Mouse (Mus musculus): ENCODE results near the gene Mnt. TPM values are rescaled to one million over a fixed set of nuclear protein-coding genes. Genes with fewer than 3 reads are reported as not detected.
A peak's percentile ranks its signal among the peaks of the same experiment; 100 is the strongest.
"Not testable (repeated sequence)": the region's sequence is repeated elsewhere in the genome, so short reads cannot be mapped to it uniquely, and the experiment has no call there.

Mnt gene
- polyA plus RNA-seq (2015; fragmentation: Nextera tagmentation; extraction: Ambion mirVana) = 3.0 and 3.3 TPM in 2 replicates

DNA sequence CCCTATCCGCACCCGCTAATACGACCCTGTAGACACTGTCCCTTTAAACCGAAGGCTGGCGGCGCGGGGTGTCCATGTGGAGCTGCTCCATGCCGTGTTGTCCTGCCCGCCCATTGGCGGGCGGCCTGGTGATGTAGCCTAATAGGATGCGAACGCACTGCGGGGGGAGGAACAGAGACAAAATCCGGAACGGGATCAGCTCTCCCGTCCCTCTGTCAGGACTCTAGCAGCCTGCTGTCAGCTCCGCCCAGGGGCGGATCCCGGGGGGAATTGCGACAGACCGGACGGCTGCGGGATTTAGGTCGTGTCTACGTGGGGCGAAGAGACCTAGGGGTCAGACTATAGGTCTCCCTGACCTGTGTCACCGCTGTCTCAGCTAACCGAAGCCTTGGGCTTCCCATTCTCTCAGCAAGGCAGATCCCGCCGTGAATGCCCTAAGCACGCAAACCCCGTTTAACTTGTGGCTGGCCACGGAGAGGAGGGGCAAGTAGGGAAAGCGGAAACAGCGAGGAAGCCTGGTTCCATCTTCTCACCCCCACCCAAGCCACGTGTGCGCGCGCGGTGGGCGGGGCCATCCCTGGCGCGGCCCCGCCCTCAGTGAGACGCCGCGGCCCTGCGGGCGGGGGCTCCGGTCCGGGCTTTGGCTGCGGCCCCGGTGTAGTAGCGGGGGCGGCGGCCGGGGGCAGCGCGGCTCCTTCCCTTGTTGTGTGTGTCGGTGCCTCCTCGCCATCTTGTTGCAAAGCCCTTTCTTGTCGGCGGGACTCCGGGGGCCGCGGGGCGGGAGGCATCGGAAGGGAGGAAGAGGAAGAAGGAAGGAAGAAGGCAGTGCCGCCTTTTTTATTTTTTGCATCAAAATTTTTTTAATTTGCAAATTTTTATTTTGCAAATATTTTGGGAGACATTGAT, at the start of gene Mnt:
Gene Mnt, plus strand, starts transcription at position 665 of the 906 bp plus-strand sequence.
- Histone ChIP-seq H3K9ac (ENCODE audit: low read length) (peak within 1 kb of the TSS; percentile 87), H3K9me3 (replicated peaks; ENCODE audit: control insufficient read depth, low read length) (no peaks in the 10 kb centered on the region), H3K4me1 (ENCODE audit: control insufficient read depth, insufficient read depth, low read length) (peaks cover 36% of the 10 kb centered on the region), H3K36me3 (ENCODE audit: control insufficient read depth, insufficient read depth) (no peaks in the 10 kb centered on the region), H3K4me3 (ENCODE audit: low read length) (peak within 1 kb of the TSS; percentile 88), H3K27ac (ENCODE audit: low read length) (peak within 1 kb of the TSS; percentile 99), H3K4me2 (ENCODE audit: low read depth, low read length) (peak within 1 kb of the TSS; percentile 96), H3K27me3 (ENCODE audit: control insufficient read depth, insufficient read depth, low read length) (no peaks in the 10 kb centered on the region)
- under 1% methylated on average over 70 of the region's 70 CpGs for WGBS
- ATAC-seq (replicated peaks; ENCODE audit: extremely low read depth, insufficient read depth, low FRiP score) = peak; percentile 75

DNA sequence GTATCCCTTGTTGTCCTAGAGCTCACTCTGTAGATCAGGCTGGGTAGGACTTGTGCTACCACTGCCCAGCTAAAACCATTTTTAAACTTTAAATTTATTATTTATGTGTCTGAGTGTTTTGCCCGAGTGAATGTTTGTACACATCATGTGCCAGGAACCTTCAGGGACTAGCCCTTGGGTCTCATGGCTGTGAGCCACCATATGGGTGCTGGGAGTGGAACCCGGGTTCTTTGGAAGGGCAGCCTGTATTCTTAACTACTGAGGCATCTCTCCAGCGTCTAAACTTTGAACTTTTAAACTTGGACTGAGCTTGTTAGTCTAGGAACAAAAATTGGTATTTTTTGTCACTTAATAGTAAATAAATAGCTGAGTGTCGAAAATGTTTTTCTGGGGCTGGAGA, 37.8 kb upstream of the Mnt start:
- Histone ChIP-seq H3K4me3 (ENCODE audit: low read length) (no peak overlapping the region), H3K4me1 (ENCODE audit: control insufficient read depth, insufficient read depth, low read length) (no peaks in the 10 kb centered on the region), H3K9ac (ENCODE audit: low read length) (no peak overlapping the region), H3K36me3 (ENCODE audit: control insufficient read depth, insufficient read depth) (peaks cover 56% of the 10 kb centered on the region), H3K27me3 (ENCODE audit: control insufficient read depth, insufficient read depth, low read length) (no peaks in the 10 kb centered on the region), H3K4me2 (ENCODE audit: low read depth, low read length) (no peak overlapping the region), H3K27ac (ENCODE audit: low read length) (no peak overlapping the region), H3K9me3 (replicated peaks; ENCODE audit: control insufficient read depth, low read length) (no peaks in the 10 kb centered on the region)
- ATAC-seq (replicated peaks; ENCODE audit: extremely low read depth, insufficient read depth, low FRiP score) = no peak
- WGBS = 93% methylated on average over 4 of the region's 4 CpGs

GRCm38 (mm10) chr11:74800658-74801057, 30.1 kb upstream of the Mnt start:
- Histone ChIP-seq H3K4me2 (ENCODE audit: low read depth, low read length) (no peak overlapping the region), H3K27ac (ENCODE audit: low read length) (no peak overlapping the region), H3K9ac (ENCODE audit: low read length) (no peak overlapping the region), H3K4me3 (ENCODE audit: low read length) (no peak overlapping the region), H3K9me3 (replicated peaks; ENCODE audit: control insufficient read depth, low read length) (no peaks in the 10 kb centered on the region), H3K4me1 (ENCODE audit: control insufficient read depth, insufficient read depth, low read length) (no peaks in the 10 kb centered on the region), H3K27me3 (ENCODE audit: control insufficient read depth, insufficient read depth, low read length) (no peaks in the 10 kb centered on the region), H3K36me3 (ENCODE audit: control insufficient read depth, insufficient read depth) (peaks cover 32% of the 10 kb centered on the region)
- no peak for ATAC-seq (replicated peaks; ENCODE audit: extremely low read depth, insufficient read depth, low FRiP score)
- 85% methylated on average over 4 of the region's 4 CpGs for WGBS

- ATAC-seq (replicated peaks; ENCODE audit: extremely low read depth, insufficient read depth, low FRiP score) = no peak
- H3K4me3 ChIP-seq (ENCODE audit: low read length) = no peak overlapping the region
- no peaks in the 10 kb centered on the region for H3K27me3 ChIP-seq (ENCODE audit: control insufficient read depth, insufficient read depth, low read length)
- H3K4me2 ChIP-seq (ENCODE audit: low read depth, low read length) = no peak overlapping the region
- WGBS = 87% methylated on average over 3 of the region's 3 CpGs
- H3K4me1 ChIP-seq (ENCODE audit: control insufficient read depth, insufficient read depth, low read length) = no peaks in the 10 kb centered on the region
- no peak overlapping the region for H3K27ac ChIP-seq (ENCODE audit: low read length)
- H3K9me3 ChIP-seq (replicated peaks; ENCODE audit: control insufficient read depth, low read length) = no peaks in the 10 kb centered on the region
- H3K9ac ChIP-seq (ENCODE audit: low read length) = no peak overlapping the region
- H3K36me3 ChIP-seq (ENCODE audit: control insufficient read depth, insufficient read depth) = peaks cover 20% of the 10 kb centered on the region
Measured at GRCm38 (mm10) chr11:74804081-74804627, 26.6 kb upstream of the Mnt start.

DNA sequence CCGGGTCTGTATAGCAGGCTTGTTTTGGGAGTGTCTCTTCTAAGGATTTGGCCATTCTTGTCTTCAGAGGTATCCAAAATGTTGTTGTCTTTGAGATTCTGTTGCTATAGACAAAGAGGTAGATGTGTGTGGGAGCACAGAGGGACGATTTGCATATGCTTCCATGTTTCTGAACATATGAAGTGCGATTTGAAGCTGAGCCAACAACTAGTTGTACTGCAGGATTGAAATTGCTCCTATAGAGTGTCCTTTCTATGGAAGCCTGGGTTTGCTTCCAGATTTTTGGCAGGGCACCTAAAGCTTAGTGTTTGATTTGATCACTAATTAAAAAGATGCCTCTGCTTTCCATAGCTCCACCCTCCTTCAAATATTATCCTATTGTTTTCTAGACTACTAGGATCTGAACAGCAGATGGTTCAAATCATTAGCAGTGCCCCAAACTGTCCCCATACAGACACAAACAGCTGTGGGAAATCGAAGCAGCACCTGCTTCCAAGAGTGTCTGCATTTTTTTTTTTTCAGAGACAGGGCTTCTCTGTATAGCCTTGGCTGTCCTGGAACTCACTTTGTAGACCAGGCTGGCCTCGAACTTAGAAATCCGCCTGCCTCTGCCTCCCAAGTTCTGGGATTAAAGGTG, 23.4 kb upstream of the Mnt start:
- 86% methylated on average over 6 of the region's 6 CpGs for whole genome bisulfite sequencing
- no peak overlapping the region for H3K9ac ChIP-seq (ENCODE audit: low read length)
- ATAC-seq (replicated peaks; ENCODE audit: extremely low read depth, insufficient read depth, low FRiP score) = no peak
- no peaks in the 10 kb centered on the region for H3K9me3 ChIP-seq (replicated peaks; ENCODE audit: control insufficient read depth, low read length)
- H3K36me3 ChIP-seq (ENCODE audit: control insufficient read depth, insufficient read depth) = peaks cover 20% of the 10 kb centered on the region
- H3K4me3 ChIP-seq (ENCODE audit: low read length) = no peak overlapping the region
- H3K4me2 ChIP-seq (ENCODE audit: low read depth, low read length) = no peak overlapping the region
- H3K27me3 ChIP-seq (ENCODE audit: control insufficient read depth, insufficient read depth, low read length) = no peaks in the 10 kb centered on the region
- H3K4me1 ChIP-seq (ENCODE audit: control insufficient read depth, insufficient read depth, low read length) = peaks cover 4% of the 10 kb centered on the region; the same call in 1 of the 2 replicates
- H3K27ac ChIP-seq (ENCODE audit: low read length) = no peak overlapping the region

GRCm38 (mm10) chr11:74808251-74808853, 22.4 kb upstream of the Mnt start:
- Histone ChIP-seq H3K9ac (ENCODE audit: low read length) (no peak overlapping the region), H3K27ac (ENCODE audit: low read length) (no peak overlapping the region), H3K9me3 (replicated peaks; ENCODE audit: control insufficient read depth, low read length) (no peaks in the 10 kb centered on the region), H3K4me3 (ENCODE audit: low read length) (no peak overlapping the region), H3K4me1 (ENCODE audit: control insufficient read depth, insufficient read depth, low read length) (peaks cover 4% of the 10 kb centered on the region; the same call in 1 of the 2 replicates), H3K36me3 (ENCODE audit: control insufficient read depth, insufficient read depth) (peaks cover 20% of the 10 kb centered on the region), H3K4me2 (ENCODE audit: low read depth, low read length) (no peak overlapping the region), H3K27me3 (ENCODE audit: control insufficient read depth, insufficient read depth, low read length) (no peaks in the 10 kb centered on the region)
- WGBS = 84% methylated on average over 6 of the region's 6 CpGs
- ATAC-seq (replicated peaks; ENCODE audit: extremely low read depth, insufficient read depth, low FRiP score) = no peak

DNA sequence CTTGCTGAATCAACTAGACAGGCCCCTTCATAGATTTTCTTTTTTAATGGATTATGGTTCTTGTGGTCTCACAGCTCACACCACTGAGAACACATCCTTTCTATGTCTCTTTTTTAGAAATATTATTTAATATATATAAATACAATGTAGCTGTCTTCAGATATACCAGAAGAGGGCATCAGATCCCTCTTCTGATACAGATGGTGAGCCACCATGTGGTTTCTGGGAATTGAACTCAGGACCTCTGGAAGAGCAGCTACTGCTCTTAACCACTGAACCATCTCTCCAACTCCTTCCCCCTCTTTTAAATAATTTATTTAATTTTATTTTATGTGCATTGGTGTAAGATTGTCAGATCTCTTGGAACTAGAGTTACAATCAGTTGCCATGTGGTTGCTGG, 20.6 kb upstream of the Mnt start:
- ATAC-seq (replicated peaks; ENCODE audit: extremely low read depth, insufficient read depth, low FRiP score) = no peak
- Histone ChIP-seq H3K4me1 (ENCODE audit: control insufficient read depth, insufficient read depth, low read length) (peaks cover 4% of the 10 kb centered on the region; the same call in 1 of the 2 replicates), H3K9me3 (replicated peaks; ENCODE audit: control insufficient read depth, low read length) (no peaks in the 10 kb centered on the region), H3K36me3 (ENCODE audit: control insufficient read depth, insufficient read depth) (peaks cover 12% of the 10 kb centered on the region), H3K27ac (ENCODE audit: low read length) (no peak overlapping the region), H3K4me3 (ENCODE audit: low read length) (no peak overlapping the region), H3K27me3 (ENCODE audit: control insufficient read depth, insufficient read depth, low read length) (no peaks in the 10 kb centered on the region), H3K9ac (ENCODE audit: low read length) (no peak overlapping the region), H3K4me2 (ENCODE audit: low read depth, low read length) (no peak overlapping the region)

- H3K27ac ChIP-seq (ENCODE audit: low read length); H3K4me2 ChIP-seq (ENCODE audit: low read depth, low read length); H3K27me3 ChIP-seq (ENCODE audit: control insufficient read depth, insufficient read depth, low read length); H3K9ac ChIP-seq (ENCODE audit: low read length); ATAC-seq (replicated peaks; ENCODE audit: extremely low read depth, insufficient read depth, low FRiP score); H3K4me3 ChIP-seq (ENCODE audit: low read length); H3K4me1 ChIP-seq (ENCODE audit: control insufficient read depth, insufficient read depth, low read length); H3K9me3 ChIP-seq (replicated peaks; ENCODE audit: control insufficient read depth, low read length): not testable (repeated sequence)
- H3K36me3 ChIP-seq (ENCODE audit: control insufficient read depth, insufficient read depth) = peaks cover 11% of the 10 kb centered on the region
- 43% methylated on average over 3 of the region's 3 CpGs for WGBS
Measured at GRCm38 (mm10) chr11:74811027-74811426, 19.7 kb upstream of the Mnt start.

All from heart, embryonic 16.5 days (tissue).